Mouse (Mus musculus) fibroblast of lung, adult 2 months (primary cell): ENCODE measurements around the gene Myo1g.
"Not testable (repeated sequence)": the region's sequence is repeated elsewhere in the genome, so short reads cannot be mapped to it uniquely, and the experiment has no call there.

Experiments used
- DNase-seq: peaks from one replicate; pipeline ENCODE4 v3.0.0-alpha.2; 2011; ENCODE audit warnings: low read depth

The Myo1g gene

GRCm38 (mm10) chr11:6529961-6530360 is 9.2 kb upstream of the Myo1g start:
- no peak for DNase-seq

- DNase-seq, result peak; percentile 96
These were observed 7.6 kb upstream of the Myo1g start for GRCm38 (mm10) chr11:6528186-6529006.

- DNase-seq, result no peak
These were observed 6.8 kb upstream of the Myo1g start for GRCm38 (mm10) chr11:6527256-6528185.

GRCm38 (mm10) chr11:6526526-6527255 is 5.9 kb upstream of the Myo1g start:
- DNase-seq, result not testable (repeated sequence)

- no peak for DNase-seq
These were observed 4.5 kb upstream of the Myo1g start for GRCm38 (mm10) chr11:6525241-6525640.

- DNase-seq, result no peak
These were observed 4.1 kb upstream of the Myo1g start for GRCm38 (mm10) chr11:6524880-6525238.

GRCm38 (mm10) chr11:6524165-6524879 is 3.6 kb upstream of the Myo1g start:
- no peak for DNase-seq

- no peak for DNase-seq
These were observed 2.9 kb upstream of the Myo1g start for GRCm38 (mm10) chr11:6523662-6524088.

- DNase-seq, result no peak
These were observed 2.2 kb upstream of the Myo1g start for GRCm38 (mm10) chr11:6522782-6523525.

GRCm38 (mm10) chr11:6519491-6520033 is 1.2 kb downstream of the Myo1g start:
- DNase-seq, result no peak

GRCm38 (mm10) chr11:6514837-6515236 is 5.9 kb downstream of the Myo1g start:
- DNase-seq, result no peak

- no peak for DNase-seq
These were observed 12.4 kb downstream of the Myo1g start for GRCm38 (mm10) chr11:6508269-6508876.

GRCm38 (mm10) chr11:6506516-6506915 is 14.2 kb downstream of the Myo1g start:
- DNase-seq, result no peak

GRCm38 (mm10) chr11:6504689-6505088 is 16.1 kb downstream of the Myo1g start:
- no peak for DNase-seq

GRCm38 (mm10) chr11:6504226-6504625 is 16.5 kb downstream of the Myo1g start:
- DNase-seq, result no peak

- no peak for DNase-seq
These were observed 18.3 kb downstream of the Myo1g start for GRCm38 (mm10) chr11:6502506-6502905.

- DNase-seq, result no peak
These were observed 23.3 kb downstream of the Myo1g start for GRCm38 (mm10) chr11:6497311-6497948.

- no peak for DNase-seq
These were observed 30.9 kb downstream of the Myo1g start for GRCm38 (mm10) chr11:6489691-6490503.

- DNase-seq, result no peak
These were observed 31.5 kb downstream of the Myo1g start for GRCm38 (mm10) chr11:6489257-6489656.
